Mouse (Mus musculus): ENCODE data around the gene Nckap5l. TPM values are rescaled to one million over a fixed set of nuclear protein-coding genes. Genes with fewer than 3 reads are reported as not detected.

Nckap5l gene
- total and polyA plus RNA-seq, 3 experiments, result 3.5 to 5.2 (median 4.2) TPM

GRCm38 (mm10) chr15:99403159-99403889 lies 54.2 kb downstream of the Nckap5l start:
- WGBS, result 76% methylated on average over 12 of the region's 12 CpGs
- TF ChIP-seq POLR2A (IDR thresholded peaks at IDR 0.05; ENCODE audit: insufficient read depth, low read depth, low read length) (no peak), CTCF (IDR thresholded peaks at IDR 0.05) (no peak), EP300 (IDR thresholded peaks at IDR 0.05; ENCODE audit: insufficient read depth, low read depth, low read length) (no peak)
- intact Hi-C loops (cut with DNase I), result no loop called here
- no peak overlapping the region for H3K4me3 ChIP-seq
- DNase-seq, result no peak
- no peak overlapping the region for H3K9ac ChIP-seq (ENCODE audit: low read depth, low read length)
- peaks cover 21% of the 10 kb centered on the region for H3K36me3 ChIP-seq (ENCODE audit: control insufficient read depth, insufficient read depth, low read length)
- no peak overlapping the region for H3K27ac ChIP-seq
- H3K79me2 ChIP-seq (replicated peaks; ENCODE audit: control insufficient read depth, insufficient read depth, low read length), result peaks cover 11% of the 10 kb centered on the region
- H3K4me1 ChIP-seq (ENCODE audit: control insufficient read depth, insufficient read depth, low read length), result peaks cover 26% of the 10 kb centered on the region
- H3K27me3 ChIP-seq (ENCODE audit: control insufficient read depth, insufficient read depth, low read length), result no peaks in the 10 kb centered on the region

DNA sequence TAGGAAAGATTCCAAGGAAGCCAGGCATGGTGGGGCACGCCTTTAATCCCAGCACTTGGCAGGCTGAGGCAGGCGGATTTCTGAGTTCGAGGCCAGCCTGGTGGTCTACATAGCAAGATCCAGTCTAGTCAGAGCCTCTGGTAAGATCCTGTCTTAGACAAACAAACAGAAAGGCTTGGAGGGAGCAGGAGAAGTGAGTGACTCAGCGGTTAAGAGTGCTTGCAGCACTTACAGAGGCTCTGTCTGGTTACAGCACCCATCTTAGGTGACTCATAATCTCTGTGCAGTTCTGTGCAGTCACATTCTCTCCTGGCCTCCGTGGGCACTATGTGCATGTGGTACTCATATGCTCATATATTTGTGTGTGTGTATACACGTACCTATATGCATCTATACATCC lies 56.9 kb downstream of the Nckap5l start:
- Histone ChIP-seq H3K4me1 (ENCODE audit: control insufficient read depth, insufficient read depth, low read length) (peaks cover 38% of the 10 kb centered on the region), H3K9ac (ENCODE audit: low read depth, low read length) (no peak overlapping the region), H3K27ac (no peak overlapping the region), H3K27me3 (ENCODE audit: control insufficient read depth, insufficient read depth, low read length) (no peaks in the 10 kb centered on the region), H3K36me3 (ENCODE audit: control insufficient read depth, insufficient read depth, low read length) (peaks cover 26% of the 10 kb centered on the region), H3K4me3 (no peak overlapping the region), H3K79me2 (replicated peaks; ENCODE audit: control insufficient read depth, insufficient read depth, low read length) (peaks cover 13% of the 10 kb centered on the region)
- WGBS, result 66% methylated on average over 6 of the region's 6 CpGs
- no peak for DNase-seq
- intact Hi-C loops (cut with DNase I), result no loop called here
- TF ChIP-seq POLR2A (IDR thresholded peaks at IDR 0.05; ENCODE audit: insufficient read depth, low read depth, low read length) (no peak), CTCF (IDR thresholded peaks at IDR 0.05) (no peak), EP300 (IDR thresholded peaks at IDR 0.05; ENCODE audit: insufficient read depth, low read depth, low read length) (no peak)

- Histone ChIP-seq H3K79me2 (replicated peaks; ENCODE audit: control insufficient read depth, insufficient read depth, low read length) (peaks cover 13% of the 10 kb centered on the region), H3K27ac (no peak overlapping the region; the same call in 1 of the 2 replicates), H3K4me3 (no peak overlapping the region), H3K4me1 (ENCODE audit: control insufficient read depth, insufficient read depth, low read length) (peaks cover 40% of the 10 kb centered on the region), H3K27me3 (ENCODE audit: control insufficient read depth, insufficient read depth, low read length) (no peaks in the 10 kb centered on the region), H3K36me3 (ENCODE audit: control insufficient read depth, insufficient read depth, low read length) (peaks cover 28% of the 10 kb centered on the region), H3K9ac (ENCODE audit: low read depth, low read length) (peak overlapping the region; percentile 4; the same call in 1 of the 2 replicates)
- intact Hi-C loops (cut with DNase I), result no loop called here
- no peak for DNase-seq
- 29% methylated on average over 15 of the region's 15 CpGs for WGBS
- TF ChIP-seq POLR2A (IDR thresholded peaks at IDR 0.05; ENCODE audit: insufficient read depth, low read depth, low read length), result no peak
- TF ChIP-seq CTCF (IDR thresholded peaks at IDR 0.05), result no peak
- no peak for TF ChIP-seq EP300 (IDR thresholded peaks at IDR 0.05; ENCODE audit: insufficient read depth, low read depth, low read length)
Measured at GRCm38 (mm10) chr15:99399503-99400245, 57.9 kb downstream of the Nckap5l start.

GRCm38 (mm10) chr15:99397622-99398021 lies 59.9 kb downstream of the Nckap5l start:
- no peak for TF ChIP-seq CTCF (IDR thresholded peaks at IDR 0.05)
- TF ChIP-seq POLR2A (IDR thresholded peaks at IDR 0.05; ENCODE audit: insufficient read depth, low read depth, low read length), result no peak
- TF ChIP-seq EP300 (IDR thresholded peaks at IDR 0.05; ENCODE audit: insufficient read depth, low read depth, low read length), result no peak
- intact Hi-C loops (cut with DNase I), result no loop called here
- Histone ChIP-seq H3K4me1 (ENCODE audit: control insufficient read depth, insufficient read depth, low read length) (peaks cover 40% of the 10 kb centered on the region), H3K27me3 (ENCODE audit: control insufficient read depth, insufficient read depth, low read length) (no peaks in the 10 kb centered on the region), H3K27ac (no peak overlapping the region), H3K9ac (ENCODE audit: low read depth, low read length) (no peak overlapping the region), H3K79me2 (replicated peaks; ENCODE audit: control insufficient read depth, insufficient read depth, low read length) (peaks cover 13% of the 10 kb centered on the region), H3K36me3 (ENCODE audit: control insufficient read depth, insufficient read depth, low read length) (peaks cover 24% of the 10 kb centered on the region), H3K4me3 (no peak overlapping the region)
- no peak for DNase-seq
- WGBS, result 90% methylated on average over 2 of the region's 2 CpGs

- WGBS, result 25% methylated on average over 4 of the region's 4 CpGs
- Histone ChIP-seq H3K4me1 (ENCODE audit: control insufficient read depth, insufficient read depth, low read length) (peaks cover 39% of the 10 kb centered on the region), H3K27me3 (ENCODE audit: control insufficient read depth, insufficient read depth, low read length) (no peaks in the 10 kb centered on the region), H3K27ac (peak overlapping the region; percentile 16), H3K36me3 (ENCODE audit: control insufficient read depth, insufficient read depth, low read length) (peaks cover 19% of the 10 kb centered on the region), H3K9ac (ENCODE audit: low read depth, low read length) (0 out of 2 replicates have a peak overlapping the region, but pooled peaks have one; percentile 11), H3K79me2 (replicated peaks; ENCODE audit: control insufficient read depth, insufficient read depth, low read length) (peaks cover 11% of the 10 kb centered on the region), H3K4me3 (no peak overlapping the region)
- TF ChIP-seq CTCF (IDR thresholded peaks at IDR 0.05) (no peak), EP300 (IDR thresholded peaks at IDR 0.05; ENCODE audit: insufficient read depth, low read depth, low read length) (no peak), POLR2A (IDR thresholded peaks at IDR 0.05; ENCODE audit: insufficient read depth, low read depth, low read length) (no peak)
- DNase-seq, result no peak
- intact Hi-C loops (cut with DNase I), result no loop called here
Measured at GRCm38 (mm10) chr15:99396875-99397274, 60.7 kb downstream of the Nckap5l start.

DNA sequence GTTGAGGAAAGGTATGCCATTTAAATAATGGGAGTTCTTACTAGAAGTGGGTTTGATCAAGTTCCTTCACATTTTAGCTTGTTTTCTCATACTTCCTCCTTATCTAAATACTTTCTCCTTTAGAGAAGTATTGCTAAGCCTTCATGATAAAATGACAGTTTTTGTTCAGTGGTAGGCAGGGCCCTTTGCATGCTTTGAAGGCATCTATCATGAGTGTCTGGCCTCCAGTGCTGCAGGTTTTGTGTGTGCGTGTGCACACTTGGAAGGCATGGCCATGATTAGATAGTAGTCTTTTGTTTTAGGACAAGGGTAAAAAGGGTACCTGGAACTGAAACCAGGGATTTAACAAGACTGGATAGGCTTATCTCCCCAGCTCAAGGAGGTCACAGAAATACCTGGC lies 61.1 kb downstream of the Nckap5l start:
- H3K27me3 ChIP-seq (ENCODE audit: control insufficient read depth, insufficient read depth, low read length), result no peaks in the 10 kb centered on the region
- peak overlapping the region; percentile 16 for H3K27ac ChIP-seq
- peaks cover 39% of the 10 kb centered on the region for H3K4me1 ChIP-seq (ENCODE audit: control insufficient read depth, insufficient read depth, low read length)
- peaks cover 11% of the 10 kb centered on the region for H3K79me2 ChIP-seq (replicated peaks; ENCODE audit: control insufficient read depth, insufficient read depth, low read length)
- no peak overlapping the region for H3K4me3 ChIP-seq
- no peak for DNase-seq
- WGBS, result 16% methylated on average over 1 of the region's 1 CpGs
- TF ChIP-seq POLR2A (IDR thresholded peaks at IDR 0.05; ENCODE audit: insufficient read depth, low read depth, low read length) (no peak), CTCF (IDR thresholded peaks at IDR 0.05) (no peak), EP300 (IDR thresholded peaks at IDR 0.05; ENCODE audit: insufficient read depth, low read depth, low read length) (no peak)
- no peak overlapping the region for H3K9ac ChIP-seq (ENCODE audit: low read depth, low read length)
- intact Hi-C loops (cut with DNase I), result no loop called here
- H3K36me3 ChIP-seq (ENCODE audit: control insufficient read depth, insufficient read depth, low read length), result peaks cover 17% of the 10 kb centered on the region
